Mouse (Mus musculus) olfactory bulb, adult 2 months (tissue): Measurements from ENCODE around the gene Hsdl1.

ENCODE experiments used
- CTCF ChIP-seq: fragments of 200-500 bp; IDR thresholded peaks from 2 replicates; pipeline ENCODE4 v1.5.1; 2012; ENCODE audit warnings: low read depth, mild to moderate bottlenecking, low read length, moderate library complexity; ENCODE audit not compliant: insufficient read depth
- POLR2A ChIP-seq: fragments of 200-500 bp; IDR thresholded peaks from 2 replicates; pipeline ENCODE4 v1.6.1; 2012; ENCODE audit warnings: mild to moderate bottlenecking, low read depth, low read length, moderate library complexity; ENCODE audit not compliant: insufficient read depth

- TF ChIP-seq CTCF (no peak), POLR2A (no peak)
Measured at GRCm38 (mm10) chr8:119520102-119520501, 54.9 kb downstream of the Hsdl1 start.
